Mouse (Mus musculus) MEL (cell line): ENCODE measurements around the gene Zfp281. TPM values are rescaled to one million over a fixed set of nuclear protein-coding genes. Genes with fewer than 3 reads are reported as not detected.

Experiments used
- DNase-seq: peaks from one replicate; pipeline ENCODE4 v3.0.0; 2011; ENCODE audit warnings: low read depth, low spot score
- H3K27ac ChIP-seq: 2 replicates; pipeline ENCODE4 v1.5.1; 2012; ENCODE audit warnings: low read depth, mild to moderate bottlenecking, control low read depth, low read length, moderate library complexity; ENCODE audit not compliant: control insufficient read depth
- H3K27me3 ChIP-seq, 2 experiments: fragments of 150-350 bp in 1 of 2; sonication (generic) in 1 of 2; 2 replicates each; pipeline ENCODE4 v1.6.1; 2012; ENCODE audit warnings: low read length in 2 of 2, mild to moderate bottlenecking in 2 of 2, improper control_type of control experiment in 1 of 2, moderate library complexity in 1 of 2; ENCODE audit not compliant: insufficient read depth in 2 of 2, control insufficient read depth in 1 of 2
- H3K36me3 ChIP-seq, 2 experiments: 2 replicates each; pipeline ENCODE4 v1.6.1; 2012 to 2014; ENCODE audit warnings: low read length in 2 of 2, improper control_type of control experiment in 1 of 2, inconsistent platforms in 1 of 2, mild to moderate bottlenecking in 1 of 2; ENCODE audit not compliant: insufficient read depth in 2 of 2, control insufficient read depth in 1 of 2
- H3K4me1 ChIP-seq, 2 experiments: fragments of 150-350 bp in 1 of 2; sonication (generic) in 1 of 2; 2 replicates each; pipeline ENCODE4 v1.6.1; 2012; ENCODE audit warnings: low read length in 2 of 2, improper control_type of control experiment in 1 of 2, mild to moderate bottlenecking in 1 of 2; ENCODE audit not compliant: insufficient read depth in 2 of 2, control insufficient read depth in 1 of 2
- H3K4me3 ChIP-seq, 2 experiments: fragments of 150-350 bp in 1 of 2; sonication (generic) in 1 of 2; 2 replicates each; pipeline ENCODE4 v1.5.1; 2012; ENCODE audit warnings: low read depth in 2 of 2, low read length in 2 of 2, mild to moderate bottlenecking in 2 of 2, moderate library complexity in 2 of 2, control low read depth in 1 of 2, improper control_type of control experiment in 1 of 2; ENCODE audit not compliant: control insufficient read depth in 1 of 2, insufficient read depth in 1 of 2
- H3K79me2 ChIP-seq: 2 replicates; pipeline ENCODE4 v1.6.1; 2012; ENCODE audit warnings: mild to moderate bottlenecking, low read length, moderate library complexity; ENCODE audit not compliant: control insufficient read depth, poor library complexity, insufficient read depth
- H3K9ac ChIP-seq: 2 replicates; pipeline ENCODE4 v1.6.1; 2012; ENCODE audit warnings: low read depth, mild to moderate bottlenecking, control low read depth, low read length, moderate library complexity; ENCODE audit not compliant: control insufficient read depth, poor library complexity, severe bottlenecking
- H3K9me3 ChIP-seq: fragments of 150-350 bp; sonication (generic); replicated peaks from 2 replicates; pipeline ENCODE4 v1.6.1; 2012; ENCODE audit warnings: mild to moderate bottlenecking, low read length, improper control_type of control experiment, moderate library complexity; ENCODE audit not compliant: insufficient read depth
- BHLHE40 ChIP-seq: IDR thresholded peaks from 2 replicates; pipeline ENCODE4 v1.6.1; 2012; ENCODE audit warnings: low read depth, mild to moderate bottlenecking, inconsistent platforms, low read length, improper control_type of control experiment, borderline replicate concordance
- CHD1 ChIP-seq: IDR thresholded peaks from 2 replicates; pipeline ENCODE4 v1.6.1; 2012; ENCODE audit warnings: low read depth, mild to moderate bottlenecking, inconsistent platforms, low read length, improper control_type of control experiment
- CHD2 ChIP-seq: IDR thresholded peaks from 2 replicates; pipeline ENCODE4 v1.6.1; 2011; ENCODE audit warnings: low read length, improper control_type of control experiment
- CTCF ChIP-seq, 3 experiments: IDR thresholded peaks in 2 of 3; conservative IDR thresholded peaks in 1 of 3; 2 replicates each; pipeline ENCODE4 v1.5.1; 2011 to 2012; ENCODE audit warnings: low read length in 3 of 3, low read depth in 2 of 3, mild to moderate bottlenecking in 2 of 3, improper control_type of control experiment in 1 of 3, inconsistent platforms in 1 of 3, mixed read lengths in 1 of 3, moderate library complexity in 1 of 3; ENCODE audit not compliant: control insufficient read depth in 1 of 3, insufficient read depth in 1 of 3, poor library complexity in 1 of 3, severe bottlenecking in 1 of 3
- E2F4 ChIP-seq: IDR thresholded peaks from 2 replicates; pipeline ENCODE4 v1.6.1; 2011; ENCODE audit warnings: low read depth, low read length, improper control_type of control experiment, borderline replicate concordance
- ELF1 ChIP-seq: IDR thresholded peaks from 2 replicates; pipeline ENCODE4 v1.6.1; 2014; ENCODE audit warnings: low read depth, mild to moderate bottlenecking, inconsistent platforms, low read length, improper control_type of control experiment, moderate library complexity
- EP300 ChIP-seq, 2 experiments: IDR thresholded peaks; 2 replicates each; pipeline ENCODE4 v1.6.1; 2011; ENCODE audit warnings: improper control_type of control experiment in 2 of 2, low read length in 2 of 2, low read depth in 1 of 2, mild to moderate bottlenecking in 1 of 2
- ETS1 ChIP-seq: IDR thresholded peaks from 2 replicates; pipeline ENCODE4 v1.6.1; 2012; ENCODE audit warnings: low read depth, mild to moderate bottlenecking, inconsistent platforms, low read length, improper control_type of control experiment, moderate library complexity
- GABPA ChIP-seq: IDR thresholded peaks from 2 replicates; pipeline ENCODE4 v1.6.1; 2012; ENCODE audit warnings: low read depth, mild to moderate bottlenecking, inconsistent platforms, low read length, improper control_type of control experiment, moderate library complexity
- HCFC1 ChIP-seq: IDR thresholded peaks from 2 replicates; pipeline ENCODE4 v1.6.1; 2012; ENCODE audit warnings: low read depth, mild to moderate bottlenecking, inconsistent platforms, low read length, improper control_type of control experiment, moderate library complexity
- JUND ChIP-seq: IDR thresholded peaks from 2 replicates; pipeline ENCODE4 v1.6.1; 2011; ENCODE audit warnings: low read depth, mild to moderate bottlenecking, improper control_type of control experiment, low read length
- KAT2A ChIP-seq: conservative IDR thresholded peaks from 2 replicates; pipeline ENCODE4 v1.6.1; 2012; ENCODE audit warnings: low read depth, low read length, improper control_type of control experiment, inconsistent platforms
- MAFK ChIP-seq: IDR thresholded peaks from 2 replicates; pipeline ENCODE4 v1.6.1; 2011; ENCODE audit warnings: low read depth, mild to moderate bottlenecking, low read length, improper control_type of control experiment, borderline replicate concordance
- MEF2A ChIP-seq: IDR thresholded peaks from 2 replicates; pipeline ENCODE4 v1.6.1; 2014; ENCODE audit warnings: low read depth, mild to moderate bottlenecking, inconsistent platforms, low read length, improper control_type of control experiment; ENCODE audit not compliant: poor library complexity, insufficient replicate concordance, severe bottlenecking; ENCODE audit errors: extremely low read depth
- MXI1 ChIP-seq: IDR thresholded peaks from 2 replicates; pipeline ENCODE4 v1.6.1; 2011; ENCODE audit warnings: mild to moderate bottlenecking, low read depth, low read length, improper control_type of control experiment
- MYC ChIP-seq: IDR thresholded peaks from 2 replicates; pipeline ENCODE4 v1.6.1; 2011; ENCODE audit warnings: low read depth, mild to moderate bottlenecking, low read length, improper control_type of control experiment, moderate library complexity
- NRF1 ChIP-seq: IDR thresholded peaks from 2 replicates; pipeline ENCODE4 v1.6.1; 2014; ENCODE audit warnings: low read depth, mild to moderate bottlenecking, inconsistent platforms, low read length, improper control_type of control experiment, moderate library complexity; ENCODE audit not compliant: poor library complexity, insufficient read depth, severe bottlenecking
- POLR2A ChIP-seq, 2 experiments: IDR thresholded peaks; 2 replicates each; pipeline ENCODE4 v1.6.1; 2011 to 2012; ENCODE audit warnings: low read length in 2 of 2, mild to moderate bottlenecking in 2 of 2, control low read depth in 1 of 2, improper control_type of control experiment in 1 of 2, low read depth in 1 of 2, moderate library complexity in 1 of 2; ENCODE audit not compliant: control insufficient read depth in 1 of 2, insufficient read depth in 1 of 2, poor library complexity in 1 of 2
- POLR2AphosphoS2 ChIP-seq: IDR thresholded peaks from 2 replicates; pipeline ENCODE4 v1.6.1; 2011; ENCODE audit warnings: low read length, improper control_type of control experiment
- POLR2AphosphoS5 ChIP-seq: IDR thresholded peaks from 2 replicates; pipeline ENCODE4 v1.6.1; 2012; ENCODE audit warnings: low read depth, borderline replicate concordance, mild to moderate bottlenecking, inconsistent platforms, low read length, moderate library complexity, mixed read lengths
- RAD21 ChIP-seq: IDR thresholded peaks from 2 replicates; pipeline ENCODE4 v1.6.1; 2011; ENCODE audit warnings: mild to moderate bottlenecking, low read depth, low read length, improper control_type of control experiment
- RCOR1 ChIP-seq: IDR thresholded peaks from 2 replicates; pipeline ENCODE4 v1.6.1; 2012; ENCODE audit warnings: low read depth, mild to moderate bottlenecking, inconsistent platforms, low read length, improper control_type of control experiment
- SIN3A ChIP-seq: IDR thresholded peaks from 2 replicates; pipeline ENCODE4 v1.6.1; 2012; ENCODE audit warnings: low read length, improper control_type of control experiment, inconsistent platforms
- SMC3 ChIP-seq: IDR thresholded peaks from 2 replicates; pipeline ENCODE4 v1.6.1; 2011; ENCODE audit warnings: low read depth, low read length, improper control_type of control experiment
- TAL1 ChIP-seq: IDR thresholded peaks from 2 replicates; pipeline ENCODE4 v1.6.1; 2012; ENCODE audit warnings: mild to moderate bottlenecking, inconsistent platforms, low read length, moderate library complexity, mixed read lengths
- TBP ChIP-seq: IDR thresholded peaks from 2 replicates; pipeline ENCODE4 v1.8.0; 2011; ENCODE audit warnings: low read depth, low read length, improper control_type of control experiment
- TCF12 ChIP-seq: IDR thresholded peaks from 2 replicates; pipeline ENCODE4 v1.6.1; 2014; ENCODE audit warnings: low read depth, mild to moderate bottlenecking, inconsistent platforms, low read length, improper control_type of control experiment, moderate library complexity
- UBTF ChIP-seq: IDR thresholded peaks from 2 replicates; pipeline ENCODE4 v1.6.1; 2012; ENCODE audit warnings: low read depth, mild to moderate bottlenecking, inconsistent platforms, low read length, improper control_type of control experiment, moderate library complexity, borderline replicate concordance; ENCODE audit not compliant: insufficient read depth
- USF2 ChIP-seq, 2 experiments: IDR thresholded peaks; 2 replicates each; pipeline ENCODE4 v1.6.1; 2011 to 2012; ENCODE audit warnings: improper control_type of control experiment in 2 of 2, low read length in 2 of 2, borderline replicate concordance in 1 of 2, inconsistent platforms in 1 of 2, low read depth in 1 of 2, mild to moderate bottlenecking in 1 of 2; ENCODE audit not compliant: insufficient read depth in 1 of 2
- ZMIZ1 ChIP-seq: IDR thresholded peaks from 2 replicates; pipeline ENCODE4 v1.6.1; 2012; ENCODE audit warnings: low read depth, mild to moderate bottlenecking, inconsistent platforms, low read length, improper control_type of control experiment, moderate library complexity
- ZNF384 ChIP-seq: IDR thresholded peaks from 2 replicates; pipeline ENCODE4 v1.6.1; 2012; ENCODE audit warnings: low read depth, mild to moderate bottlenecking, inconsistent platforms, low read length, improper control_type of control experiment
- polyA plus RNA-seq, 2 experiments: library from polyadenylated mRNA; stranded (reverse) in 1 of 2; unstranded in 1 of 2; fragments of >175 nt in 1 of 2; fragments of >200 nt in 1 of 2; gene quantifications; 2 replicates each; pipeline versions ENCODE4 v1.2.1 to v1.2.4; 2012; ENCODE audit warnings: low replicate concordance in 2 of 2, low read depth in 1 of 2; ENCODE audit not compliant: insufficient read length in 2 of 2, insufficient read depth in 1 of 2, missing spikeins in 1 of 2
- total RNA-seq: library from RNA; depleted of rRNA; stranded (reverse); fragments of 300-350 nt; gene quantifications from 2 replicates; pipeline ENCODE4 v1.2.3, GENCODE M21; 2012

The Zfp281 gene
- total and polyA plus RNA-seq, 3 experiments, result 10.5 to 12.4 TPM; not detected in 1

GRCm38 (mm10) chr1:136600647-136601345, 23.9 kb upstream of the Zfp281 start:
- H3K4me3 ChIP-seq, result no peak overlapping the region
- no peak overlapping the region for H3K9ac ChIP-seq
- H3K79me2 ChIP-seq, result no peaks in the 10 kb centered on the region
- no peak overlapping the region for H3K27ac ChIP-seq
- no peak for DNase-seq
- H3K4me1 ChIP-seq, result peaks cover 11 to 12% of the 10 kb centered on the region in 2 experiments
- H3K27me3 ChIP-seq, result peaks cover 0 to 2% of the 10 kb centered on the region in 2 experiments; a peak in 1 of 4 replicates
- no peak for TF ChIP-seq POLR2AphosphoS5
- TF ChIP-seq TCF12, result no peak
- no peak for TF ChIP-seq ETS1
- TF ChIP-seq RCOR1, result no peak
- no peak for TF ChIP-seq POLR2A (IDR thresholded peaks at IDR 0.05; ENCODE audit: control insufficient read depth in 1 of 2, insufficient read depth in 1 of 2, low read depth in 1 of 2, low read length in 2 of 2, poor library complexity in 1 of 2)
- no peak for TF ChIP-seq CTCF (IDR thresholded peaks at IDR 0.05 in 2 of 3, conservative IDR thresholded peaks at IDR 0.05 in 1 of 3; ENCODE audit: control insufficient read depth in 1 of 3, insufficient read depth in 1 of 3, low read depth in 2 of 3, low read length in 3 of 3, poor library complexity in 1 of 3, severe bottlenecking in 1 of 3)
- no peak for TF ChIP-seq ZMIZ1
- no peak for TF ChIP-seq NRF1
- no peak for TF ChIP-seq ELF1
- TF ChIP-seq MAFK, result no peak
- no peak for TF ChIP-seq RAD21
- no peak for TF ChIP-seq TBP
- no peak for TF ChIP-seq GABPA
- no peak for TF ChIP-seq SIN3A
- no peak for TF ChIP-seq UBTF
- TF ChIP-seq BHLHE40, result no peak
- TF ChIP-seq JUND, result no peak
- no peak for TF ChIP-seq E2F4
- no peak for TF ChIP-seq USF2 (IDR thresholded peaks at IDR 0.05; ENCODE audit: borderline replicate concordance in 1 of 2, insufficient read depth in 1 of 2, low read depth in 1 of 2, low read length in 2 of 2)
- no peak for TF ChIP-seq ZNF384
- H3K36me3 ChIP-seq, result peaks cover 0 to 10% of the 10 kb centered on the region in 2 experiments; a peak in 2 of 4 replicates
- H3K9me3 ChIP-seq, result no peaks in the 10 kb centered on the region

DNA sequence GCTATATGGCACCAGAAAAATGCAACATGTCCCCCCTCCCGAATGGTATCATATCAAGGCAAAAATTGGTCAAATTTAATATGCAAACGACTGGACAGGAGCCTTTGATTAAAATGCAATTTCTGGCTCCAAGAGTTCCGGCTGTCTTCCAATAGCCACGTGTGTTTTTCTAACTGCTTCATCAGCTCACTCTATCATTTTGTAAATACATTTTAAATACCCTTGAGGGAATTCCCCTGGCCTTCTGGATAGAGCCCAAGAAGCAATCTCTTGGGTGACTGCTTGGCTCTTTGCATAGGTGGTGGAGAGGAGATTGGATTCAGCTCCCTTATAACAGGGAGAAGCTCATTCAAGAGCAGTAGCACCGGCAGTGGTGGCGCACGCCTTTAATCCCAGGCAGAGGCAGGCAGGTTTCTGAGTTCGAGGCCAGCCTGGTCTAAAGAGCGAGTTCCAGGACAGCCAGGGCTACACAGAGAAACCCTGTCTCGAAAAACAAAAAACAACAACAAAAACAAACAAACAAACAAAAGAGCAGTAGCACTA, 23.3 kb upstream of the Zfp281 start:
- no peak overlapping the region for H3K9ac ChIP-seq
- H3K27ac ChIP-seq, result no peak overlapping the region
- DNase-seq, result no peak
- H3K9me3 ChIP-seq, result no peaks in the 10 kb centered on the region
- TF ChIP-seq ZNF384, result no peak
- TF ChIP-seq TBP, result no peak
- no peak for TF ChIP-seq BHLHE40
- no peak for TF ChIP-seq JUND
- TF ChIP-seq POLR2AphosphoS2, result no peak
- no peak for TF ChIP-seq CHD1
- no peak for TF ChIP-seq KAT2A
- no peak for TF ChIP-seq HCFC1
- TF ChIP-seq EP300 (IDR thresholded peaks at IDR 0.05; ENCODE audit: low read depth in 1 of 2, low read length in 2 of 2), result no peak
- TF ChIP-seq SMC3, result no peak
- TF ChIP-seq TAL1, result no peak
- TF ChIP-seq CHD2, result no peak
- no peak for TF ChIP-seq MEF2A
- no peak for TF ChIP-seq MXI1
- TF ChIP-seq MYC, result no peak
- no peak for TF ChIP-seq GABPA
- peaks cover 11 to 12% of the 10 kb centered on the region in 2 experiments for H3K4me1 ChIP-seq
- peaks cover 0 to 10% of the 10 kb centered on the region in 2 experiments; a peak in 2 of 4 replicates for H3K36me3 ChIP-seq
- no peak overlapping the region for H3K4me3 ChIP-seq
- H3K27me3 ChIP-seq, result peaks cover 0 to 2% of the 10 kb centered on the region in 2 experiments; a peak in 1 of 4 replicates
- no peaks in the 10 kb centered on the region for H3K79me2 ChIP-seq
